Mouse (Mus musculus) thymus, postnatal 36 days (tissue): ENCODE data around the gene Cnfn.
A peak's percentile ranks its signal among the peaks of the same experiment; 100 is the strongest.
"Not testable (repeated sequence)": the region's sequence is repeated elsewhere in the genome, so short reads cannot be mapped to it uniquely, and the experiment has no call there.

Experiments
- DNase-seq, 2 experiments: peaks; one replicate each; pipeline ENCODE4 v3.0.0; 2022; ENCODE audit warnings: mixed read lengths in 2 of 2

The Cnfn gene

DNA sequence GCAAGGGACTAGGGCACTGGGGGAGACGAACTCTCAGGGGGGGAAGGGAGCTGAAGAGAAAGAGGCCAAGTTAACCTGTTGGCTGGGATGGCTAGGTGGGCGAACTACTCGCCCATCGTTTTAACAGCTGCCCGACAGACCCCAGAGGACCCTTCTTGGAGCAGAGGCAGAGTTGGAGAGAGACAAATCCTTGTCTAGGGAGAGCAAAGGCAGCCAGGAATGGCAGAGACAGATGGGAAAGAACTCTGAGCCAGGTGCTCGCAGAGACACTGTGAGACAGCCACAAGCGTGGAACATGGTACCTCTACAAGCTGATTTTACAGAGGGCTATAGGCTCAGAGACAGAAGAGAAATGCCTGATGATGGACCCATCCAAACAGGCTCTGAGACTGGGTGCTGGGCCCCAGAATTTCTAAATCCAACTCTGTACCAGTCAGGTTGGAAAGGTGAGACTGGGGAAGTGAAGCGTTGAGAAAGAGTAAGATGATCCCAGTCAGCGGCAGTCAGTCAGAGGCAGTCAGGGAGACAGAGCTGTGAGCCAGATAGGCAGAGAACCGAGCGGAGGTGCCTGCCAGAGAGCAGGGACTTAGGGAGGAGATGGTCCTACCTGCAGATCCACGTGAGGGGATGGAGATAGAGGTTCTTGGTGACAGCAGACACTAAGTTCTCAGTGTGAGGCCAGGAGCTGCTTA is at the start of gene Cnfn:
Gene Cnfn, minus strand, starts transcription at position 667 of the 692 bp plus-strand sequence.
- DNase-seq: no peak

DNA sequence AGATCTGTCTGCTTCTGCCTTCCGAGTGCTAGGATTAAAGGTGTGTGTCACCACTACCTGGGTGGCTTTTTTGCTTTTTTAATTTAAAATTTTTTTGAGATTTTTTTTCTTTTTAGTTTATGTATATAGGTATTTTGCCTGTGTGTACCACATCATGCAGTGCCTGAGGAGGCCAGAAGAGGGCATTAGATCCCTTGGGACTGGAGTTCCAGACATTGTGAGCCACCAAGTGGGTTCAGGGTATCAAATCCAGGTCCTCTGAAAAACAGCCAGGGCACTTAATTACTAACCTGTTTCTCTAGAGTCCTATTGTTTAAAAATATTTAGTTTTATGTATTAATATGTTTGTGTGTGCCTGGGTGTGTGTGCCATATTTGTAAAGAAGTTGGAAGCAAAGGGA is 48.1 kb upstream of the Cnfn start:
- DNase-seq: peak; percentile 39 to 45

DNA sequence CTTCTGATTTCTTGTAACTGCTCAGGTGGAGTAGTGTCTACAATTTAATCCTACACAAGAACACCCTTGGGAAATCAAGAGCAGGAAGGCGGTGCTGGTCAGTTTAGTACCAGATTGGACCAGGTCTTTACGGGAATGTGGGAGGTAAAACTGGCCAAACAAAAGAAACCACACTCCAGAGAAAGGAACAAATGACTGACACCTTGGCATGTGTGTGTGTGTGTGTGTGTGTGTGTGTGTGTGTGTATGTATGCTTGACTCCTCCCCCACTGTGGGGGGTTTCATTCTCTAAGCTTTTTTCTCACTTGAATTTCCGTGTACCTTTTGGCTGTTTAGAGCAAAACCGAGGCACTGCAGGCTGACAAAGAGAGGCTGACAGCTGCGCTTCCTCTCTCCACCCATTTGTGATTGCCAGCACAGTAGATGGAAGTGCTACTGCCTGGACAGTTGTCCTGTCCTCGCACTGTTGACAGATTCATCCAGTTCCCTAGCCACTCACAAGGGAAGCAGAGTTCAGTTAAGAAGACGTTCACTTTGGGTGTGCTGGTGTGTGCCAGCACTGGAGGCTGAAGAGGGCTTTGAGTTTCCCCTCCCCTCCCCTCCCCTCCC is 43.4 kb upstream of the Cnfn start, which contains the start of gene Cxcl17:
Gene Cxcl17, minus strand, starts transcription at position 54 of the 609 bp plus-strand sequence.
- DNase-seq: no peak

DNA sequence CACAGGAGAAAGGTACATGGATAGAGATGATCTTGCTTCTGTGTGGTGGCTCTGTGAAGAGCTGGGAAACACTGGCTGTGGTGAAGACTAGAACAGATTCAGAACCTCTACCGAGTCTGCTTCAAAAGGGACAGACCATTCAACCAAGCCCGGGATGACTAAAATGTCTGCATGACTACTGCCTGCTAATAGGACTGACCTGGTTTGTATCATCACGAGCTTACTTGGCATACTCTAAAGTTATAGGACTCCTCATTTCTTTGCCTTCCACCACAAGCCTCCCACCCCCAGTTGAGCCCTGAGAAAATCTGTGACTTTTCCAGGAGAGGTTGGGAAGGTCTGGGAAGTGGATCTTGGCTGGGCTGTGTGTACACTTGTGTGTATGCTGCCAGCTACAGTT is 42.3 kb upstream of the Cnfn start:
- DNase-seq: no peak

DNA sequence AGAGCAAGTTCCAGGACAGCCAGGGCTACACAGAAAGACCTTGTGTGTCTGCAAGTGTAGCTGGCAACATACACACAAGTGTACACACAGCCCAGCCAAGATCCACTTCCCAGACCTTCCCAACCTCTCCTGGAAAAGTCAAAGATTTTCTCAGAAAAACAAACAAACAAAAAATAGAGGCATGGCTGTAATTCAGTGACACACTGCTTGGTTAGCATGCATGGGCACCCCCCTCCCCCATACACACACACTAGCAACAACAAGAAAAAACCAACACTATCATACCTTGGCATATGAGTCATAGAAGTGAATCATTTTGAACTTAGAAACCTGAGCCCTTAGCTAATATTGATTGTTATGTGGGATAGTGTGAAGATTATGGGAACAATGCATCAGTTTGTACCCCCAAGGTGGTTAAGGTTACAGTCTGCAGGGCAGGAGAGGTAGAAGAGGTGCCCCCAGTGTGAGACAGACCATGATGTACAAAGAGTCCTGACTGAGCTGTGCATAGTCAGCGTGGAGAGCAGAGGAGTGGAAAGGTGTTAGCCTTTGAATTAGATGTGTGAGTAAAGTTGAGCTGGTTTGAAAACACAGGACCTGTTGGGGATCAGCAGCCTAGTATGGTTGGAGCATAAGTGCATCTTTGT is 41.6 kb upstream of the Cnfn start:
- DNase-seq: no peak

DNA sequence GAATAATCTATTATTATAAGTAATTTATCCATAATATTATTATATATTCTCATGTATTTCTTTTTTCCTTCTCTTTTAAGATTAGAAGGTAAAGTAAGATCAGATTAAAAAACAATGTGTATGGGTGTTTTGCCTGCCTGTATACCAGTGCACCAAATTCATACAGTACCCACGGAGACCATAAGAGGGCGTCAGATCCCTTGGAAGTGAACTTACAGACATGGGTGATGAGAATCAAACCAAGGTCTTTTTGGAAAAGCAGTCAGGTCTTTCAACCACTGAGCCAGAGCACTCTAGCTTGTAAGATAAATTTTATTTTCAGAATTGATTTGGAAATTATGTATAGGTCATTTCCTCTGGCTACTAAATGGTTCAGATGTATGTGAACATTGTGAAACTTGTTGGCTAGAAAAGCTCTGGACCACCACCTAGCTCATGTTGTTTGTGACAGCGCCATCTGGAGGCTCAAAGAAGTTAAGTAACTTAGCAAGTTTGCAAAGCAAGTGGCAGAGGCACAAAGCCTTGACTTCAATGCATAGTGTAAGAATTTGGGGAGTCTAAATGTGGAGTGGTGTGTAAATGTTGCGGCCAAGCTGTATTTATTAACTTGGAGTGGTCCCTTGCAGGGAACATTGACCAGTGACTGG is 39.7 kb upstream of the Cnfn start:
- no peak for DNase-seq

DNA sequence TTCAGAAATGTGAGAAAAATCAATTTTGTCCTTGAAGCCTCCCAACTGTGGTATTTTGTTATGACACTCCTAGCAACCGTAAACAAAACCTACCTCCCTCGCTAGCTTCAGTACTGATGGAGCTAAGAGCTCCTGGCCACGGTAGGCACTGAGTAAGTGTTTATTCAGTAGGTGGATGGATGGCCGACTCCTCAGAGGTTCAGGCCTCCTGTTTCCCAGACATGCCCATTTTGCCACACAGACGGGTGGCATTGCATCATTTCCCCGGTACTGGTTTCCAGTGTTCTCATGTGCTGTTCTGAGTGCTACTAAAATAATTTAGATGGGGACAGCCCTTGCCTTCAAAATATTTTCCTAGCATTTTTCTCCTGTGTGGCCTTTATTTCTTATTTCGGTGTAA is 36.9 kb upstream of the Cnfn start:
- no peak for DNase-seq

DNA sequence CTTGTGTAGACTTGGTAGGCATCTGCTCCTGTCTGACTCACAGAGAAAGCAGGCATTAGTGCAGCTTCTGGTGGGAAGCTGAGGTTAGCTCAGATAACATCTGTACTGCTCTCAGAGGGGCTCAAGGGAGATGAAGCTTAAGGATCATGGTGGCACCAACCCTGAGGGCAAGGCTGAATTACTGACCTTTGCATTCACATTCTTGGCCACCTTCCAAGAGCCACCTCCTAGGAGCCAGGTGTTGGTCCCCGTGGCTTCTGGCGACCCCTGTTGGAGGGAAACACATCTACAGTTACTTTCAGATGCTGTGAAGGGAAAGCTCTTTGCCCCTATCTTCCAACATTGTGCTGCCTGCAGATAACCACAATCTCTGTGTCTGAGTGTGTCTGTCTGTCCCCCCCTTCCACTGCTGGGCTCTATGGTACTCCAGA is 33.2 kb upstream of the Cnfn start:
- DNase-seq: peak; percentile 33 to 43

DNA sequence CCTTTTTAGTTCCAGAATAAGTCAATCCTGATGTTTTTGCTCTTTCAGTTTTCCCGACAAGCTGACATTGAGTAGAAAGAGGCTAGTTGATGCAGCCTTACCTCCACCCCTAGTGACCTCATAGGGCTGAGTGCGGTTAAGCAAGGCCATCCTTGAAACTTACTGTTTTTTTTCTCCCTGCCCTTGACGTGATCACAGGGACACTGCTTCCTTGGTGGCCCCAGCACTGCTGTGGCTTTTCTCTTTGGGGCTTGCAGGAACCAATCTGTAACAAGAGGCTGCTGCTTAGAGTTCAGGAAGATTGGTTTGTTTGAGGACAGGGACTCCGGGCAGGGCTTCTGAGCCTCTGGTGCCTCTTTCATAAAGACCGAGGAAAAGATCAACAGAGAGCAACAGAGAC is 32.5 kb upstream of the Cnfn start:
- DNase-seq: no peak

DNA sequence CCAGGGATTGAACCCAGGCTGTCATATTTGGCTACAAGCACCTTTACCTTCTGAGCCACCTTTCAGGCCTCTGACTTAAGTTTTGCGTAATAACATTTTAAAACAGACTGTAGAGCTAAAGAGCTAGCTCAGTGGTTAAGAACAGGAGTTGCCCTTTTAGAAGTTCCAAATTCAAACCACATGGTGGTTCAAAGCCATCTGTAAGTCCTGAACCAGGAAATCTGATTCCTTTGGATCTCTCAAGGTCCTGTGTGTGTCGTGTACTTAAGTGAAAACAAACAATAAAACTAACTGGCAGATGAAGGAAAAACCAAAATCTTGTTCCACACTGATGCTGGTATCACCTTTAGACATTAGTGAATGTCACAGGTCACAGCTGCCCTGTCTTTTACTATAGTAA is 32.0 kb upstream of the Cnfn start:
- DNase-seq: no peak

DNA sequence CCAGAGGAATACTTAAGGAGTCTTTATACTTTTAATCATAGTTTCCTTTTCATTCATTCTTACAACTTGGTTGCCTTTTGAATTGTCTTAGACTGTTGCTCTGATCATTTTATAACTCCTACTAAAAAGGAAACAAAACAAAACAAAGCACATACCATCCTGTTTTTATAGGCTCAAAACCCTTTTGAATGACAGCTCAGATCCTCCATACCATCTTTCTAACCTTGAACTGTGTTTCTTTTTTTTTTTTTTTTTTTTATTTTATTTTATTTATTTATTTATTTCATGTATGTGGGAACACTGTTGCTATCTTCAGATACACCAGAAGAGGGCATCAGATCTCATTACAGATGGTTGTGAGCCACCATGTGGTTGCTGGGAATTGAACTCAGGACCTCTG is 29.5 kb upstream of the Cnfn start:
- DNase-seq: not testable (repeated sequence)

DNA sequence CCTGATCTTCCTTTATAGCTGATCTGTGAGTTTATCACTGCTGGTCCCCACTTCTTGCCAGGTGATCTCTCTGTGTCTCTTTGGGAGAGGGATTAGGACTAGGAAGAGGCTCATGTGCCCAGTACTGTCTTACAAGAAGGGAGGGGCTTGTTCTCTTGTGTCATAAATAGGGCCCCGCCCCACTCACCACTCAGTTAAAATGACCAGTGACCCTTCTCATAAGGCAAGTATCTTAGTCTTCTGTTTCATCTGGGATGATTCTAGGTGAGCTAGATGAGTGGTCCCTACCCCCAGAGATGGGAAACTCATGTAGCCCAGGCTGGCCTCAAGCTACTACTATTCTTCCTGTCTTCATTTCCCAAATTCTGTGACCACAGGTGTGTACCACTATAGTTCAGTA is 29.1 kb upstream of the Cnfn start, which contains the start of gene Lipe:
Gene Lipe, minus strand, starts transcription at position 101 of the 400 bp plus-strand sequence.
- DNase-seq: no peak

DNA sequence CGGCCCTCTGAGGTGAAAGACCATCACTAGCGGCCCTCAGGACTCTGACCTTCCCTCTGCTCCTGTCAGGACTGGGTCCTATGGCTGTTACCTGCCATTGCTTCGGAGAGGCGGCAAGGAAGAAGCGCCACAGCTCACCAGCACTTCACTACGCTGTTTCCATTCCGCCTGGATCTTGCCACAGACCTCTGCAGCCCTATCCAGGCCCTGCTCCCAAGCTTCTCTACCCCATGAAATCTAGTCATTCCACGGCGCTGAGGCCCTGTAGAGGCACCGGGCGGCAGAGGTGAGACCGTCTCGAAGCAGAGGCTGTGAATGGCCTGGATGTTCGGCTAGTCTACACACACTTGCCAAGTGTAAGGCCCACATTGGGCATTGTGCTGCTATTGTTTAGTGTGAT is 27.1 kb upstream of the Cnfn start:
- DNase-seq: peak in 1 of 2 experiments; percentile 31

DNA sequence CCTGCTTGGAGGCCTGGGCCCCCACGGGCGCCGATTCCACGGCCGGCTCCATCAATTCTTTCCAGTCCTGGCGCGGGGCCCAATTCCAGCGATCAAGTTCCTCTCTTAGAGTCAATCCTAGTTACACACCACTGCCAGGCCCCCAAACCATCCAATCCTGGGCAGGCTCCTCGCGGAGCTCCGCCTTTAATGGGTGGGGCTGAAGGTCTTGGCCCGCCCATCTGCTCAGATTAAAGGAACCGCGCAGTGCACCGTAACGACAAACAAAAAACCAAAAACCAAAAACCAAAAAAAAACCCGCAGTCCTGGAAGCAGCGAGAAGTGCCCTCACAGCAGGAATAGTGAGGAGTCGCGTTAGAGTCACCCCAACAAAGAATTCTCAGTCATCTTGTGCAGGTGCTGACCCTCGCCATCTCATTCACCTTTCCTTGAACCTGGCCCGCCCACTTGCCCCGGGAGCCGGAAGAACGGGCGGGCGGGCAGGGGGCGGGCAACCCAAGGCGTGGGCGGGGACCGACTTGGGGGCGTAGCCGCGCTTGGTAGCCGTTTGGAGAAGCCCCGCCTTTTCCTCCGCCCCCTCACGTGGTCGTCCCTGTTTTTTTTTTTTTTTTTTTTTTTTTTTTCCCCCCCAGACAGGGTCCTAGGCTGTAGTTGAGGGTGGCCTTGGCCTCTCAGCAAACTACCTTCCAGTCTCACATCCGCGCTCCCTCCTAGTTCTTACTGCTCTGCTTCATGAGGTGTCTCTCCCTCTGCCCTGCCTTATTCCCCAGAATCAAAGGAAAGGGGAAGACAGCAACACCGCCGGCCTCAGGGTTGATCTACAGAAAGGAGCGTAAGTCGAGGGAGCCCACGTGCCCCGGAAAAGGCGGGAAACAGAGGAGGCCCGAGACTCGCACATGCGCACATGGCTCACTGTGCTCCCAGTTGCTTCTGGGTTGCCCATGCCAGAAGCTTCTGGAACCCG is 26.3 kb upstream of the Cnfn start:
- peak; percentile 92 for DNase-seq

DNA sequence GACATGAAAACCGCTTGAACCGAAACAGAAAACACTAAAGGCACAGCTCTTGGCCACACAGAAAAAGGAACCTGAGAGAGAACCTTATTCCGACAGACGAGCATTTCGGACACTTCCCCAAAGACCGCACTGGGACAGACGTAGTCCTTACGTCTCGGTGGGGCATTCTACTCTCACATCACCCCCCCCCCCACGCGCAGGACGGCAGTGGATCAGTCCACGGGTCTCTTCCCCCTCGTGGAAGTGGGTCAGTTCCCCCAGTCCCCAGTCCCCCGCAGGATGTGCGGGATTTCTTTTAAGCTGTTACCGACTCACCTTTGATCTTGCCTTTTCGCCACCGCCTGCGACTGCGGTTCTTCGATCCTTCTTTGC is 25.6 kb upstream of the Cnfn start:
- no peak for DNase-seq

DNA sequence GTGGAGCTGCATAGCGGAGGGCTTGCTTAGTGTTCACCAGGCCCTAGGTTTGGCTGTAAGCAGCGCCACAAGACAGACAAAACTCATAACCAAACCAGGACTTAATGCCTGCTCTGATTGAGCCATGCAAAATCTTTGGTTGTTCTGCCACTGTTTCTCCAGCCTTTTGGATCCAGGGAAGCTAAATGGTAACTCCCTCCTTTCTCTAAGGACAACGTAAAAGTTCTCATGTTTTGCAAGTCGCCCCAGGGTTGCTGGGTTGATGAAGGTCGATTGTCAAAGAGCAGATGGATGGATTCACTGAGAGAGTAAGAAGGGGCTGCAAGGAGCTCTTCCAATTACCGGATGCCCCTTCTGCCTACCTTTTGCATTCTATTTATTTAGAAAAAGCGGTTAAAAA is 25.2 kb upstream of the Cnfn start:
- no peak for DNase-seq

DNA sequence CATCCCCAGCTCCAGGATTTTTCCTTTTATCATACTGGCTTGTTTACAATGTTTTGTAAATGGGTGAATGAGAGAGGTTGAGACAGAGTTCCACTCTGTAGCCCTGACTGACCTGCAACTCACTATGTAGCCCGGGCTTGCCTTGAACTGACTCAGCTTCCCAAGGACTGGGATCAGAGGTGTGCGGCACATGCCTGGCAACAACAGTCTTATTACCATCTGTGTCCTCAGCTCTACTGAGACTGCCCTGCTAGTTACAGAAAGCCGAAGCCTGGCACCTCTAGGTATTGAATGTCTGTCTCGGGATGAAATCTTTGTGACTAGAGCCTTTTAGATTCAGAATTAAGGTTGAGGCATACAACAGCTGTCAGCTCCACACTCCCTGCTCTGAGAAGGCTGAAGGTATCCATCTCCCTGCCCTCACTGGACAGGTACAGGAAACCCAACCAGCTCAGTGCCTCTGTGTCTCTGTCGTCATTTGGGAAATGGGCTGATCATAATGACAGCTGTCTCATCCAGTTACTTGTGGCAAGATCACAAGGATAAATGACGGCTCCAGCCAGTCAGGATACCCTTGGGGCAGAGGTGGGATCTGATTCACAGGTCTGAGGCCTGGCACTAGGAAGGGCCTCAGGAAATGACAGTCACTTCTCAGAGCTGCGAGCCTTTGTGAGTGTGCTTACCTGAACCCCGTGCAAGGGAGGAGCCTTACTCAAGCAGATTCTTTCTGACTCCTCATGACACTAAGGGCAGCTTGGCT is 24.1 kb upstream of the Cnfn start:
- DNase-seq: no peak

DNA sequence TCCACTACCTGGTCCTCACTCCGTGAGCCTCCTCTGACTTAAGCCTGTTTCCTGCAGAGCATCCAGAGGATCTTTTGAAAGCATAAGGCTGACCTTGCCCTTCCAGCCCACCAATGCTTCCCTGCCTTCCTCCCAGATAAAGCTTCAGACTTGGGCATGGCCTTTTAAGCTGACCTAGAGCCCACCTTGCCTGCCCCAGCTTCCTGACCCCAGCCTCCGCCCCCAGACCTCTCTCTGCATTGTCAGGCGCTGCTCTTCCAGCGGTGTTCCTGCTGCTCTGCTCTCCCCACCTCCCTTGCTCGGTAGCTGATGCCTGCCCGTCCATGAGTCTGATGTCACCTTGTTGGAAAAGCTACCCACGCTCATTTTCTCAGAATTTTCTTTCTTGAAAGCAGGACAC is 23.3 kb upstream of the Cnfn start:
- no peak for DNase-seq

DNA sequence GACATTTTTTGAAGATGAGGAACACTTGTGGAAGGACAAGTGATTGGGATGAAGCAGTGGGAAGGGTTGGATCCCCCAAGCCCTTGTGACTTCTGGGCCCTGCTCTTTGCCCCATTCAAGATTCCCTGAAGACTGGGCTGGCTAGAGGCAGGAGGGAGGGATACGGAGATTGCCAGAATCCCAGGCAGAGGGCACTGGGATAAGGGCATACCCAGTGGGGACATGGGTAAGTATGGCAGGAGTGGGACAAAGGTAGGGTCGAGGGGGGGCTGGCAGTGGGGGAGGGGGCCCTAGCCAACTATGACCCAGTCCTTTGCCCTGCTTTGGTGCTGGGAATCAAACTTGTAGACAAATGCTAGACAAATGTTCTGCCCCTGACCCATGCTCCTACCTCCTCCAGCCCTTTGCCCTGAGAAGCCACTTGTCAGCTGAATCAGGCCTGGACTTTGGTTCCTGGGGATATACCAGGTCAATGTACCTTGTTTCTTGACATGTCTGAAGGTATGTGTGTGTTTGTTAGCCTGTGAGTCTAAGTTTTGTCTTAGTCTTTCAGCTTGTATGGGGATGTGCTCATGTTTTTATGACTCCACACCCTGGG is 22.4 kb upstream of the Cnfn start:
- no peak for DNase-seq

DNA sequence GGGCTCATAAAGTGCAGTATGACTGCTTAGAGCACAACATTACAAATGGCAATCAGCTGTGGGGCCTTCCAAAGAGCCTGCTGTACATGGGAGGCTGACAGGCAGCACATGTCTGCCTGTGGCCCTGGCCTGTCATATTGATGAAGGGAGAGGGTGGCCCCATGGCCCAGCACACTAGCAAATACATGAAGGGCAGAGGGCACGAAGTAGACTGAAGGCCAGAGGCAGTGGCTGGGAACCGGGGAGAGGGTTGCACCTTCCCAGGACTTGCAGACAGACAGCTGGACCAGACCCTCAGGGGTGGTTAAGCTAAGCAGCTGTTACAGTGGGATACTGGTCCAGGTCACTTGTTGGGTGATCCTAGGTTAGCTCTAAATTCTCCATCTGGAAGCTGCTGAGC is 21.5 kb upstream of the Cnfn start:
- no peak for DNase-seq

DNA sequence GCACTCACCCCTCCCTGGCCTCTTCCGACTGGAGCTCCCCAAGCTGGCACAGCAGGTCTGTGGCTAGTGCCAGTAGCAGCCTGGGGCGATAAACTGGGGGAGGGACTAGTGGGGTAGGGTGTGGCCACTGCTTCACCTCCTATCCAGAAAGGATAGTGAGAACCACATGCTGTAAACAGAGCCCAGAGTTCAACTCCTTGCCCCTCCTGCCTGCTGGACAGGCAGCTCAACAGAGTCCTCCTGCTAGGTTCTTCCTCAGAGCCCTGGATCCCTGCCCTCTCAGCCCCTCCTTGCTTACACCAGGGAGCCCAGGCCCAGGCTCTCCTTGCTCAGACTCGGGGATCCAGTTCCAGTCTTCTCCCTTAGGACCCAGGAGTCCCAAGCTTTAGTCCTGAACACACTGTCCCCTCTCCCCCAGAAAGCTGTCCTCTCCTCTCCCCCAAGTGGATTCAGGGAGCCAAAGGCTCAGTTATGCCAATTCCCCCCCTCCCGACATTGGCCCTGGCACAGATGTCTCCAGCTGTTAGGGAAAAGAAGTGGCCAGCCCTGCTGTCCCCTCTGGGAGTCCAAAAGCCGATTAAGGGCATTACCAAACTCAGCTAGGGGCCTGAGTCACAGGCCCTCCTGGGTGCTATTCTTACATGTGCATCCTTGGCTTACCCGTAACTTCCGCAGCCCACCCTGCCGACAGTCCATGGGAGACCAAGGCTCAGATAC is 20.7 kb upstream of the Cnfn start:
- no peak for DNase-seq
